Mouse (Mus musculus) liver, embryonic 12.5 days (tissue): Measurements from ENCODE around the gene Ttc7. TPM values are rescaled to one million over a fixed set of nuclear protein-coding genes. Genes with fewer than 3 reads are reported as not detected.

Source experiments
- ATAC-seq: fragments of 200-750 bp; cut with Nextera tagmentation; 2 replicates; pipeline ENCODE4 v1.8.0; 2017; ENCODE audit warnings: moderate number of reproducible peaks, mild to moderate bottlenecking, moderate library complexity
- H3K27ac ChIP-seq: fragments of 300-500 bp; sonication (generic); 2 replicates; pipeline ENCODE4 v1.5.1; 2016; ENCODE audit warnings: mild to moderate bottlenecking
- H3K27me3 ChIP-seq: fragments of 300-500 bp; sonication (generic); replicated peaks from 2 replicates; pipeline ENCODE4 v1.6.1; 2016; ENCODE audit warnings: mild to moderate bottlenecking, moderate library complexity
- H3K36me3 ChIP-seq: fragments of 300-500 bp; sonication (generic); 2 replicates; pipeline ENCODE4 v1.6.1; 2016; ENCODE audit warnings: mild to moderate bottlenecking, moderate library complexity
- H3K4me1 ChIP-seq: fragments of 300-500 bp; sonication (generic); 2 replicates; pipeline ENCODE4 v1.6.1; 2016
- H3K4me2 ChIP-seq: fragments of 300-500 bp; sonication (generic); 2 replicates; pipeline ENCODE4 v1.6.1; 2016; ENCODE audit warnings: mild to moderate bottlenecking, moderate library complexity
- H3K4me3 ChIP-seq: fragments of 300-500 bp; sonication (generic); 2 replicates; pipeline ENCODE4 v1.5.1; 2016; ENCODE audit warnings: mild to moderate bottlenecking, moderate library complexity
- H3K9ac ChIP-seq: fragments of 300-500 bp; sonication (generic); 2 replicates; pipeline ENCODE4 v1.6.1; 2016; ENCODE audit warnings: mild to moderate bottlenecking, moderate library complexity
- H3K9me3 ChIP-seq: fragments of 300-500 bp; sonication (generic); replicated peaks from 2 replicates; pipeline ENCODE4 v1.6.1; 2016; ENCODE audit warnings: mild to moderate bottlenecking, moderate library complexity
- WGBS: fragments of 180-500 bp; shearing (Covaris S2); methylation state at CpG from one replicate; pipeline ENCODE4 v1.1.7; 2016; ENCODE audit not compliant: insufficient replicate concordance; 5-methylcytosine and 5-hydroxymethylcytosine counted together
- polyA plus RNA-seq: library from polyadenylated mRNA; unstranded; fragments of >200 nt; fragmentation: Nextera tagmentation; extraction: Ambion mirVana; gene quantifications from 2 replicates; pipeline ENCODE4 v1.2.1, GENCODE M21; 2016

Ttc7 gene
- polyA plus RNA-seq, 1 experiment from 2014 or later, result 17.0 TPM

- Histone ChIP-seq H3K4me2 (no peak overlapping the region), H3K27ac (no peak overlapping the region), H3K4me3 (no peak overlapping the region), H3K4me1 (peaks cover 49% of the 10 kb centered on the region), H3K36me3 (peaks cover 4% of the 10 kb centered on the region), H3K27me3 (no peaks in the 10 kb centered on the region), H3K9me3 (no peaks in the 10 kb centered on the region), H3K9ac (no peak overlapping the region)
- no peak for ATAC-seq
- WGBS, result 45% methylated on average over 9 of the region's 9 CpGs
Measured at GRCm38 (mm10) chr17:87349069-87349468, 66.4 kb downstream of the Ttc7 start.

GRCm38 (mm10) chr17:87349575-87349974 is 66.9 kb downstream of the Ttc7 start:
- Histone ChIP-seq H3K27me3 (no peaks in the 10 kb centered on the region), H3K36me3 (peaks cover 4% of the 10 kb centered on the region), H3K4me1 (peaks cover 54% of the 10 kb centered on the region), H3K4me3 (no peak overlapping the region), H3K9me3 (no peaks in the 10 kb centered on the region), H3K4me2 (no peak overlapping the region), H3K27ac (no peak overlapping the region), H3K9ac (no peak overlapping the region)
- WGBS, result 79% methylated on average over 9 of the region's 9 CpGs
- ATAC-seq, result no peak

GRCm38 (mm10) chr17:87350471-87351240 is 68.0 kb downstream of the Ttc7 start:
- Histone ChIP-seq H3K9me3 (no peaks in the 10 kb centered on the region), H3K4me1 (peaks cover 59% of the 10 kb centered on the region), H3K9ac (no peak overlapping the region), H3K36me3 (peaks cover 4% of the 10 kb centered on the region), H3K27ac (no peak overlapping the region), H3K4me3 (no peak overlapping the region), H3K4me2 (no peak overlapping the region), H3K27me3 (no peaks in the 10 kb centered on the region)
- WGBS, result 57% methylated on average over 13 of the region's 13 CpGs
- no peak for ATAC-seq

- Histone ChIP-seq H3K27me3 (no peaks in the 10 kb centered on the region), H3K4me1 (peaks cover 65% of the 10 kb centered on the region), H3K27ac (no peak overlapping the region), H3K9ac (no peak overlapping the region), H3K9me3 (no peaks in the 10 kb centered on the region), H3K4me2 (no peak overlapping the region), H3K4me3 (no peak overlapping the region), H3K36me3 (peaks cover 4% of the 10 kb centered on the region)
- 48% methylated on average over 20 of the region's 20 CpGs for WGBS
- ATAC-seq, result no peak
Measured at GRCm38 (mm10) chr17:87351241-87352105, 68.8 kb downstream of the Ttc7 start.

GRCm38 (mm10) chr17:87352106-87352897 is 69.6 kb downstream of the Ttc7 start:
- no peaks in the 10 kb centered on the region for H3K9me3 ChIP-seq
- peaks cover 65% of the 10 kb centered on the region for H3K4me1 ChIP-seq
- no peak overlapping the region for H3K9ac ChIP-seq
- WGBS, result 60% methylated on average over 16 of the region's 16 CpGs
- no peak overlapping the region for H3K27ac ChIP-seq
- no peak overlapping the region for H3K4me3 ChIP-seq
- no peaks in the 10 kb centered on the region for H3K27me3 ChIP-seq
- ATAC-seq, result no peak
- H3K4me2 ChIP-seq, result no peak overlapping the region
- H3K36me3 ChIP-seq, result peaks cover 4% of the 10 kb centered on the region

- no peak for ATAC-seq
- peaks cover 4% of the 10 kb centered on the region for H3K36me3 ChIP-seq
- no peaks in the 10 kb centered on the region for H3K9me3 ChIP-seq
- H3K4me2 ChIP-seq, result no peak overlapping the region
- no peaks in the 10 kb centered on the region for H3K27me3 ChIP-seq
- H3K4me3 ChIP-seq, result no peak overlapping the region
- H3K9ac ChIP-seq, result no peak overlapping the region
- 64% methylated on average over 1 of the region's 1 CpGs for WGBS
- peaks cover 65% of the 10 kb centered on the region for H3K4me1 ChIP-seq
- H3K27ac ChIP-seq, result no peak overlapping the region
Measured at GRCm38 (mm10) chr17:87352898-87353225, 70.2 kb downstream of the Ttc7 start.

- ATAC-seq, result no peak
- 80% methylated on average over 8 of the region's 8 CpGs for WGBS
- Histone ChIP-seq H3K27me3 (no peaks in the 10 kb centered on the region), H3K4me1 (peaks cover 71% of the 10 kb centered on the region), H3K27ac (no peak overlapping the region), H3K9me3 (no peaks in the 10 kb centered on the region), H3K9ac (no peak overlapping the region), H3K4me3 (no peak overlapping the region), H3K36me3 (peaks cover 4% of the 10 kb centered on the region; the same call in 1 of the 2 replicates), H3K4me2 (no peak overlapping the region)
Measured at GRCm38 (mm10) chr17:87353745-87354320, 71.1 kb downstream of the Ttc7 start.

- Histone ChIP-seq H3K36me3 (peaks cover 11% of the 10 kb centered on the region), H3K4me2 (no peak overlapping the region), H3K9ac (no peak overlapping the region), H3K4me3 (no peak overlapping the region), H3K27me3 (no peaks in the 10 kb centered on the region), H3K9me3 (no peaks in the 10 kb centered on the region), H3K4me1 (peaks cover 68% of the 10 kb centered on the region), H3K27ac (no peak overlapping the region)
- WGBS, result 39% methylated on average over 8 of the region's 8 CpGs
- peak; percentile 62 for ATAC-seq
Measured at GRCm38 (mm10) chr17:87355456-87355855, 72.8 kb downstream of the Ttc7 start.

- 87% methylated on average over 5 of the region's 5 CpGs for WGBS
- no peaks in the 10 kb centered on the region for H3K27me3 ChIP-seq
- peaks cover 11% of the 10 kb centered on the region for H3K36me3 ChIP-seq
- H3K9ac ChIP-seq, result no peak overlapping the region
- H3K9me3 ChIP-seq, result no peaks in the 10 kb centered on the region
- H3K4me3 ChIP-seq, result no peak overlapping the region
- no peak overlapping the region for H3K4me2 ChIP-seq
- H3K27ac ChIP-seq, result no peak overlapping the region
- ATAC-seq, result no peak
- peaks cover 60% of the 10 kb centered on the region for H3K4me1 ChIP-seq
Measured at GRCm38 (mm10) chr17:87356261-87356660, 73.6 kb downstream of the Ttc7 start.

GRCm38 (mm10) chr17:87357506-87357905 is 74.8 kb downstream of the Ttc7 start:
- Histone ChIP-seq H3K4me1 (peaks cover 48% of the 10 kb centered on the region), H3K4me3 (no peak overlapping the region), H3K27me3 (no peaks in the 10 kb centered on the region), H3K36me3 (peaks cover 20% of the 10 kb centered on the region), H3K9me3 (no peaks in the 10 kb centered on the region), H3K4me2 (no peak overlapping the region), H3K27ac (no peak overlapping the region), H3K9ac (no peak overlapping the region)
- WGBS, result 81% methylated on average over 9 of the region's 9 CpGs
- no peak for ATAC-seq

GRCm38 (mm10) chr17:87361132-87361531 is 78.4 kb downstream of the Ttc7 start:
- peaks cover 22% of the 10 kb centered on the region for H3K36me3 ChIP-seq
- no peaks in the 10 kb centered on the region for H3K9me3 ChIP-seq
- H3K27ac ChIP-seq, result no peak overlapping the region
- ATAC-seq, result no peak
- peaks cover 35% of the 10 kb centered on the region for H3K4me1 ChIP-seq
- H3K9ac ChIP-seq, result no peak overlapping the region
- no peak overlapping the region for H3K4me3 ChIP-seq
- H3K27me3 ChIP-seq, result no peaks in the 10 kb centered on the region
- WGBS, result 89% methylated on average over 3 of the region's 3 CpGs
- H3K4me2 ChIP-seq, result no peak overlapping the region
